In the genomic region with DNA sequence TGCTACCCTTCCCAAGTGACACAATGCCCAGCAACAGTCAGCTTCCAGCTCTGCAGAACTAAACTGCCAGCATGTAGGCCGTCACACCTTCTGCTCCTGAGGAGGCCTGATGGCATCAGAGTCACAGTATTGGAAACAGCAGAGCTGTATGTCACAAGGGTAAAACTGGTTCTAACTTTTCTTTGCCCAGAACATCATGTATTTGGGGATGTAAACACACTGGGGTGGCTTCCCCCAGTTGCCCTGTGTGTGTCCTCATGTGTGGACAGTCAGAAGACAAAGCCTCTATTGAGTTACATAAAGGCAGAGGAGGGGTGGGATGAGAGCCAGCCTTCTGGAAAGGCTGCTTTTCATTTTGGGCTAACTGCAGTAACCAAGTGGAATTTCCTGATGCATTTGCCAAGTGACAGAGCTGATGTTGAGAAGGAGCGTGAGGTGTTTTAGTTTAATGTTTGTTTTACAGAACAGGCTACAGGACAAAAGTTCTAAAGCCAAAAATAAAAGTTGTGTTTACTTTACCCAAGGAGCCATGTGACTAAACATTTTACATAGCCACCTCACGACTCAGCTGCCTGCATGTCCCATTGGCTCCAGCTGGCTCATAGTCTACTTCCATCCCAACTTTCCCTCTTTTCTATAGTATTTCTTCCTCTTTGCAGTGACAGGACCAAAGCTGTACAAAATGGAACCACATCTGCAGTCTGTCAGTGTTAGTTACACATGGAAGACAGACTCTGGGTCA, we compare ENCODE assay signal across 9 mouse cellular contexts.
DNase-seq lines count a peak whose midpoint lies in the region; ATAC-seq and TF ChIP-seq lines count a peak whose summit lies in the region.
"Had no signal": no experiment of that assay in that cellular context is flagged by ENCODE, and none has a peak within 500 bp of the region (broad histone marks: within the 10 kb centered on the region; RNA-seq: fewer than 3 reads in every experiment).

No protein-coding gene starts in this region.

- no peak for TF ChIP-seq CTCF in intestine, postnatal 0 days (IDR thresholded peaks at IDR 0.05; ENCODE audit: low read depth)
- no peak for TF ChIP-seq CTCF in Patski (IDR thresholded peaks at IDR 0.05)
- TF ChIP-seq CTCF in olfactory bulb, adult 2 months (IDR thresholded peaks at IDR 0.05; ENCODE audit: insufficient read depth, low read depth, low read length): no peak

- ATAC-seq in intestine, embryonic 15.5 days: 0 out of 2 replicates have a peak, but pooled peaks have one; percentile 55
- no peak for ATAC-seq in intestine, postnatal 0 days
- peak; percentile 66 for ATAC-seq in Patski

- H3K27me3 ChIP-seq in intestine, embryonic 15.5 days (replicated peaks): no peaks in the 10 kb centered on the region
- no peaks in the 10 kb centered on the region for H3K27me3 ChIP-seq in intestine, postnatal 0 days (replicated peaks; ENCODE audit: control insufficient read depth, insufficient read depth, low read length)
- H3K27me3 ChIP-seq in Patski: no peaks in the 10 kb centered on the region

- H3K36me3 ChIP-seq in intestine, embryonic 15.5 days: peaks cover 7% of the 10 kb centered on the region; the same call in 1 of the 2 replicates
- H3K36me3 ChIP-seq in intestine, postnatal 0 days (ENCODE audit: control insufficient read depth, insufficient read depth): peaks cover 21% of the 10 kb centered on the region

- POLR2A ChIA-PET in Patski (lab: Charles Lee): interaction anchor here (0.6 to 1.4 kb wide), 2 partner anchors 15 to 140 kb away, joined by 3 to 8 read pairs; no protein-coding TSS in a partner anchor

- no peak overlapping the region for H3K4me2 ChIP-seq in intestine, embryonic 15.5 days (replicated peaks)
- no peak overlapping the region for H3K4me2 ChIP-seq in intestine, postnatal 0 days (replicated peaks; ENCODE audit: low read depth)

- CTCF ChIA-PET in Patski (lab: Charles Lee): interaction anchor here (1.1 kb wide), 1 partner anchor 27 kb away, joined by 4 read pairs; no protein-coding TSS in a partner anchor

- no peaks in the 10 kb centered on the region for H3K9me3 ChIP-seq in intestine, embryonic 15.5 days
- H3K9me3 ChIP-seq in intestine, postnatal 0 days (ENCODE audit: control insufficient read depth): no peaks in the 10 kb centered on the region

- WGBS in intestine, embryonic 15.5 days: 47% methylated on average over 3 of the region's 3 CpGs
- WGBS in intestine, postnatal 0 days: 54% methylated on average over 3 of the region's 3 CpGs
- 17% methylated on average over 3 of the region's 3 CpGs for WGBS in olfactory bulb, adult 2 months

- no peak for TF ChIP-seq POLR2A in olfactory bulb, adult 2 months (IDR thresholded peaks at IDR 0.05; ENCODE audit: insufficient read depth, low read depth, low read length)

- no peak overlapping the region for H3K9ac ChIP-seq in intestine, embryonic 15.5 days
- no peak overlapping the region for H3K9ac ChIP-seq in intestine, postnatal 0 days (ENCODE audit: low read depth, low read length)

- peak overlapping the region; percentile 68; the same call in 1 of the 2 replicates for H3K27ac ChIP-seq in intestine, embryonic 15.5 days
- H3K27ac ChIP-seq in intestine, postnatal 0 days (ENCODE audit: low read depth, low read length): no peak overlapping the region; the same call in 1 of the 2 replicates
- peak overlapping the region; percentile 27 for H3K27ac ChIP-seq in olfactory bulb, adult 2 months (ENCODE audit: insufficient read depth, low read depth, low read length)

- H3K4me3 ChIP-seq in intestine, embryonic 15.5 days (replicated peaks): no peak overlapping the region
- no peak overlapping the region for H3K4me3 ChIP-seq in intestine, postnatal 0 days (ENCODE audit: low read depth, low read length)
- no peak overlapping the region for H3K4me3 ChIP-seq in olfactory bulb, adult 2 months (ENCODE audit: insufficient read depth, low read depth, low read length)
- H3K4me3 ChIP-seq: myocyte had no signal

- no peak for DNase-seq in Patski (ENCODE audit: low read depth, low spot score)
- peak; percentile 48 for DNase-seq in heart, adult 8-10 months (ENCODE audit: low spot score)
- peak; percentile 67 for DNase-seq in kidney, postnatal 10 days
- no peak for DNase-seq in adrenal gland, postnatal 25 days
- DNase-seq in embryo, embryonic 10 days (ENCODE audit: low spot score): no peak

- peaks cover 8% of the 10 kb centered on the region; the same call in 1 of the 2 replicates for H3K4me1 ChIP-seq in intestine, embryonic 15.5 days (replicated peaks)
- H3K4me1 ChIP-seq in intestine, postnatal 0 days (replicated peaks; ENCODE audit: control insufficient read depth, insufficient read depth, low read length): 0 out of 2 replicates have a peak, but pooled peaks cover 4% of the 10 kb centered on the region
- peaks cover 29% of the 10 kb centered on the region for H3K4me1 ChIP-seq in olfactory bulb, adult 2 months (ENCODE audit: control insufficient read depth, insufficient read depth, low read length)

- in situ Hi-C loops in Patski (cut with MboI; ENCODE audit: low pct_unique_long_range_greater_than_20kb): no loop called here

Comparison
In these comparisons a context has a peak if more than half of its experiments do, and no peak if none do; other contexts are left out.
1. DNase-seq: peak in heart, adult 8-10 months (single experiment) and kidney, postnatal 10 days (single experiment); none in Patski (single experiment), adrenal gland, postnatal 25 days (single experiment) and embryo, embryonic 10 days (single experiment).